Mouse (Mus musculus) spleen, adult 2 months (tissue): ENCODE measurements around the gene Otulinl.

Experiments
- CTCF ChIP-seq: fragments of 200-500 bp; IDR thresholded peaks from 2 replicates; pipeline ENCODE4 v1.5.1; 2011; ENCODE audit warnings: mild to moderate bottlenecking, inconsistent platforms; ENCODE audit not compliant: insufficient read depth, insufficient read length, insufficient replicate concordance; ENCODE audit errors: extremely low read depth
- POLR2A ChIP-seq: fragments of 200-500 bp; IDR thresholded peaks from 2 replicates; pipeline ENCODE4 v1.6.1; 2011; ENCODE audit warnings: low read depth, low read length, inconsistent platforms

DNA sequence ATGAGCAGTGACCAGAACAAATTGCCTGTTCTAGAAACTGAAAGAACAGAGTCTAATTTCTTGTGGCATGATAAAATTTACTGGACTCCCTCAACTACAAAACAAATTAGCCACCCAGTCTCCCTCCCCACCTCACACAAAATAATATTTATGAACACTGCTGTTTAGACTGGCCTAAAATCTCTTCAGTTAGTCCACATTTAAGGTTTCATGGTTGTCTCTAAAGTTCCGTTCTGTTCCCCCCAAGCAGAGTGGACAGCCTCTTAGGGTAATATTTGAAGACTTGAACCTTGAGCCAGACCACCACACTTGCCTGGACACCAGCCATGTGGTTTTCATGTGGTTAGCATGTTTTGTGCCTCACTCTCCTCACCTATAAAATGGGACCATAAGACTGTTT, 1.8 kb upstream of the Otulinl start:
- TF ChIP-seq POLR2A (no peak), CTCF (no peak)
